Mouse (Mus musculus): ENCODE results near the gene Grem1.

DNA sequence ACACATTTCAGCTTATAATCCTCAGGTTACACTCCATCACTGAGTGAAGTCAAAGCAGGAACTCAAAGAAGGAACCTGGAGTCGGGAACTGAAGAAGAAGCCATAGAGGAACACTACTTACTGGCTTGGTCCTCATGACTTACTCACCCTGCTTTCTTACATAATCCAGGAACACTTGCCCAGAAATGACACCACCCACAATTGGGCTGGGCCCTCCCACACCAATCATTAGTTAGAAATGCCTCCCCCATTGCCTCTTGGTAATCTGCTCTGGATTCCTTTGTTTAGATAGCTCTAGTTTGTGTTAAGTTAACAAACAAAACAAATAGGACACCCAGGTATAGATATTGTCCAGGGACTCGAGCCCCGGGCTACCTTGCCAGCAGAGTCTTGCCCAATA lies 29.9 kb downstream of the Grem1 start:
- TF ChIP-seq CTCF (IDR thresholded peaks at IDR 0.05; ENCODE audit: low read depth) = no peak
- no peak for TF ChIP-seq EP300 (IDR thresholded peaks at IDR 0.05; ENCODE audit: low read depth)
